Mouse (Mus musculus) neural tube, embryonic 13.5 days (tissue): Measurements from ENCODE around the gene H2-M9. TPM values are rescaled to one million over a fixed set of nuclear protein-coding genes. Genes with fewer than 3 reads are reported as not detected.

Experiments
- ATAC-seq: fragments of 200-750 bp; cut with Nextera tagmentation; 2 replicates; pipeline ENCODE4 v1.8.0; 2017; ENCODE audit warnings: low read depth, mild to moderate bottlenecking, moderate TSS enrichment, moderate library complexity
- H3K27ac ChIP-seq: fragments of 300-500 bp; sonication (generic); replicated peaks from 2 replicates; pipeline ENCODE4 v1.5.1; 2015; ENCODE audit warnings: moderate library complexity, mild to moderate bottlenecking, inconsistent platforms
- H3K27me3 ChIP-seq: fragments of 300-500 bp; sonication (generic); 2 replicates; pipeline ENCODE4 v1.6.1; 2015; ENCODE audit warnings: mild to moderate bottlenecking, inconsistent platforms
- H3K36me3 ChIP-seq: fragments of 300-500 bp; sonication (generic); 2 replicates; pipeline ENCODE4 v1.6.1; 2015; ENCODE audit warnings: mild to moderate bottlenecking, inconsistent platforms
- H3K4me1 ChIP-seq: fragments of 300-500 bp; sonication (generic); replicated peaks from 2 replicates; pipeline ENCODE4 v1.6.1; 2015; ENCODE audit warnings: inconsistent platforms
- H3K4me2 ChIP-seq: fragments of 300-500 bp; sonication (generic); 2 replicates; pipeline ENCODE4 v1.6.1; 2015; ENCODE audit warnings: inconsistent platforms, mild to moderate bottlenecking, moderate library complexity
- H3K4me3 ChIP-seq: fragments of 300-500 bp; sonication (generic); 2 replicates; pipeline ENCODE4 v1.5.1; 2015; ENCODE audit warnings: mild to moderate bottlenecking, inconsistent platforms
- H3K9ac ChIP-seq: fragments of 300-500 bp; sonication (generic); 2 replicates; pipeline ENCODE4 v1.6.1; 2015; ENCODE audit warnings: moderate library complexity, mild to moderate bottlenecking, inconsistent platforms
- H3K9me3 ChIP-seq: fragments of 300-500 bp; sonication (generic); 2 replicates; pipeline ENCODE4 v1.6.1; 2016; ENCODE audit warnings: inconsistent platforms
- WGBS: fragments of 180-500 bp; shearing (Covaris S2); methylation state at CpG from one replicate; pipeline ENCODE4 v1.1.7; 2015; 5-methylcytosine and 5-hydroxymethylcytosine counted together
- polyA plus RNA-seq: library from polyadenylated mRNA; unstranded; fragments of >200 nt; fragmentation: Nextera tagmentation; extraction: Ambion mirVana; gene quantifications from 2 replicates; pipeline ENCODE4 v1.2.1, GENCODE M21; 2015

Gene H2-M9
- not detected in 2 replicates for polyA plus RNA-seq

DNA sequence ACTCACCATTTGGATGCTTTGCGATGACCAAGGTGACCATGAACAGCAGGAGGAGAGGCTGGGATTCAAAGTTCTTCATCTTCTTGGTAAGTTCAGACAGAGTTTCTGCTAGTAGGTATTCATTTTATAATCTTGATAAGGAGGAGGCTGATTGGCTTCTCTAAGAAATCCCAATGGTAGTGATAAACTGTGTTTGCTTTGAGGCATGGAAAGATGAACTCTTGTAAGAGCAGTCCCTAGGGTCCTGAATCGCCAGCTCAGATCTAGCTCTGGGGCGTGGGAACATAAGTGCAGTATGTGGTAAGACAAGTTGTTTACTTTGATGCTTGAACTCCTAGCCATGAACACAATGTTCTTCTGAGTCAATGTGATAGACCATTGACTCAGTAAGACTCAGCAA lies at the start of gene H2-M9:
TSS of gene H2-M9 (minus strand) at position 101 of the 400 bp plus-strand sequence.
- H3K27me3 ChIP-seq = no peaks in the 10 kb centered on the region
- no peaks in the 10 kb centered on the region for H3K9me3 ChIP-seq
- WGBS = 92% methylated on average over 3 of the region's 3 CpGs
- no peaks in the 10 kb centered on the region for H3K36me3 ChIP-seq
- ATAC-seq = no peak
- no peak within 1 kb of the TSS for H3K4me2 ChIP-seq
- no peaks in the 10 kb centered on the region for H3K4me1 ChIP-seq
- H3K27ac ChIP-seq = no peak within 1 kb of the TSS
- H3K4me3 ChIP-seq = no peak within 1 kb of the TSS
- no peak within 1 kb of the TSS for H3K9ac ChIP-seq

DNA sequence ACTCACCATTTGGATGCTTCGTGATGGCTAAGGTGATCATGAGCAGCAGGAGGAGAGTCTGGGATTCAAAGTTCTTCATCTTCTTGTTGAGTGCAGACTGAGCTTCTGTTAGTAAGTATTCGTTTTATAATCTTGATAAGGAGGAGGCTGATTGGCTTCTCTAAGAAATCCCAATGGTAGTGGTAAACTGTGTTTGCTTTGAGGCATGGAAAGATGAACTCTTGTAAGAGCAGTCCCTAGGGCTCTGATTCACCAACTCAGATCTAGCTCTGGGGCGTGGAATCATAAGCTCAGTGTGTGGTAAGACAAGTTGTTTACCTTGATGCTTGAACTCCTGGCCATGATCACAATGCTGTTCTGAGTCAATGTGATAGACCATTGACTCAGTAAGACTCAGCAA lies 29.7 kb upstream of the H2-M9 start, which contains the start of gene H2-M1:
TSS of gene H2-M1 (minus strand) at position 101 of the 400 bp plus-strand sequence.
- no peak for ATAC-seq
- 78% methylated on average over 3 of the region's 3 CpGs for WGBS

More for the DNA sequence above, 29.7 kb upstream of the H2-M9 start, which contains the start of gene H2-M1:
- Histone ChIP-seq H3K4me2 (no peak within 1 kb of the TSS), H3K36me3 (no peaks in the 10 kb centered on the region), H3K4me3 (no peak within 1 kb of the TSS), H3K27me3 (no peaks in the 10 kb centered on the region), H3K9ac (no peak within 1 kb of the TSS), H3K9me3 (no peaks in the 10 kb centered on the region), H3K27ac (no peak within 1 kb of the TSS), H3K4me1 (no peaks in the 10 kb centered on the region)

Other genes with a start within 250 kb of the H2-M9 start
- gene H2-M10.4, start 180.3 kb downstream of the H2-M9 start, polyA plus RNA-seq = not detected in 2 replicates
- gene H2-M11, start 95.6 kb downstream of the H2-M9 start, polyA plus RNA-seq = 0.52 TPM in 1 of 2 replicates, not detected in the other
- gene H2-M1, start 29.6 kb upstream of the H2-M9 start, polyA plus RNA-seq = not detected in 2 replicates
- not detected in 2 replicates for gene H2-M10.5, start 130.2 kb upstream of the H2-M9 start, polyA plus RNA-seq
- not detected in 2 replicates for gene H2-M10.6, start 169.5 kb upstream of the H2-M9 start, polyA plus RNA-seq
- 48.0 and 48.2 TPM in 2 replicates for gene Trim26, start 194.5 kb upstream of the H2-M9 start, polyA plus RNA-seq
- gene Trim15, start 224.5 kb upstream of the H2-M9 start, polyA plus RNA-seq = 0.43 and 0.61 TPM in 2 replicates
- gene Trim10, start 226.9 kb upstream of the H2-M9 start, polyA plus RNA-seq = 1.3 and 1.6 TPM in 2 replicates
- gene Trim40, start 247.5 kb upstream of the H2-M9 start, polyA plus RNA-seq = not detected in 2 replicates